Mouse (Mus musculus) liver, embryonic 12.5 days (tissue): Measurements from ENCODE around the gene Aff1. TPM values are rescaled to one million over a fixed set of nuclear protein-coding genes. Genes with fewer than 3 reads are reported as not detected.
A peak's percentile ranks its signal among the peaks of the same experiment; 100 is the strongest.

Experiments
- ATAC-seq: fragments of 200-750 bp; cut with Nextera tagmentation; 2 replicates; pipeline ENCODE4 v1.8.0; 2017; ENCODE audit warnings: moderate number of reproducible peaks, mild to moderate bottlenecking, moderate library complexity
- H3K27ac ChIP-seq: fragments of 300-500 bp; sonication (generic); 2 replicates; pipeline ENCODE4 v1.5.1; 2016; ENCODE audit warnings: mild to moderate bottlenecking
- H3K27me3 ChIP-seq: fragments of 300-500 bp; sonication (generic); replicated peaks from 2 replicates; pipeline ENCODE4 v1.6.1; 2016; ENCODE audit warnings: mild to moderate bottlenecking, moderate library complexity
- H3K36me3 ChIP-seq: fragments of 300-500 bp; sonication (generic); 2 replicates; pipeline ENCODE4 v1.6.1; 2016; ENCODE audit warnings: mild to moderate bottlenecking, moderate library complexity
- H3K4me1 ChIP-seq: fragments of 300-500 bp; sonication (generic); 2 replicates; pipeline ENCODE4 v1.6.1; 2016
- H3K4me2 ChIP-seq: fragments of 300-500 bp; sonication (generic); 2 replicates; pipeline ENCODE4 v1.6.1; 2016; ENCODE audit warnings: mild to moderate bottlenecking, moderate library complexity
- H3K4me3 ChIP-seq: fragments of 300-500 bp; sonication (generic); 2 replicates; pipeline ENCODE4 v1.5.1; 2016; ENCODE audit warnings: mild to moderate bottlenecking, moderate library complexity
- H3K9ac ChIP-seq: fragments of 300-500 bp; sonication (generic); 2 replicates; pipeline ENCODE4 v1.6.1; 2016; ENCODE audit warnings: mild to moderate bottlenecking, moderate library complexity
- H3K9me3 ChIP-seq: fragments of 300-500 bp; sonication (generic); replicated peaks from 2 replicates; pipeline ENCODE4 v1.6.1; 2016; ENCODE audit warnings: mild to moderate bottlenecking, moderate library complexity
- WGBS: fragments of 180-500 bp; shearing (Covaris S2); methylation state at CpG from one replicate; pipeline ENCODE4 v1.1.7; 2016; ENCODE audit not compliant: insufficient replicate concordance; 5-methylcytosine and 5-hydroxymethylcytosine counted together
- polyA plus RNA-seq: library from polyadenylated mRNA; unstranded; fragments of >200 nt; fragmentation: Nextera tagmentation; extraction: Ambion mirVana; gene quantifications from 2 replicates; pipeline ENCODE4 v1.2.1, GENCODE M21; 2016

Gene Aff1
- polyA plus RNA-seq, 1 experiment from 2014 or later = 17.0 TPM

DNA sequence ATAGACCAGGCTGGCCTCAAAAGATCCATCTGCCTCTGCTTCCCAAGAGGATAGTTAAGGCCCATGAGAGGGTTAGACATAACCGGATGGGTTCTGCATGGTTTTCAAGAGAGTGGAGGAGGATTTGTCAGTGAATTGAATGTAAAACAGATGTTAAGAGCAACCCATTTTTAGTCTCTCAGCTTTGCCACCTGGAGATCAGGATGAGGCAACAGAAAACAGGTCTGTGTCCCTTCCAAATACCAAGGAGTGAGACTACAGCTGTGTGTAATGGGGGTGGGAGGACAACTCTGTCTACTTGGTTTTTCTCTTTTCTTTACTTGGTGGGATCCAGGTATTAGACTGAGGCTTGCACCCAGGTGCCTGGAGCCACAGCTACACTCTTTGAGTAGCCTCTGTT, 37.1 kb downstream of the Aff1 start:
- ATAC-seq = no peak
- no peak overlapping the region for H3K4me3 ChIP-seq
- H3K4me1 ChIP-seq = peaks cover 20% of the 10 kb centered on the region; the same call in 1 of the 2 replicates
- H3K9ac ChIP-seq = no peak overlapping the region
- H3K36me3 ChIP-seq = no peaks in the 10 kb centered on the region
- no peak overlapping the region for H3K4me2 ChIP-seq
- 76% methylated on average over 1 of the region's 1 CpGs for WGBS
- peaks cover 20% of the 10 kb centered on the region; the same call in 1 of the 2 replicates for H3K27me3 ChIP-seq
- no peak overlapping the region for H3K27ac ChIP-seq
- H3K9me3 ChIP-seq = no peaks in the 10 kb centered on the region

DNA sequence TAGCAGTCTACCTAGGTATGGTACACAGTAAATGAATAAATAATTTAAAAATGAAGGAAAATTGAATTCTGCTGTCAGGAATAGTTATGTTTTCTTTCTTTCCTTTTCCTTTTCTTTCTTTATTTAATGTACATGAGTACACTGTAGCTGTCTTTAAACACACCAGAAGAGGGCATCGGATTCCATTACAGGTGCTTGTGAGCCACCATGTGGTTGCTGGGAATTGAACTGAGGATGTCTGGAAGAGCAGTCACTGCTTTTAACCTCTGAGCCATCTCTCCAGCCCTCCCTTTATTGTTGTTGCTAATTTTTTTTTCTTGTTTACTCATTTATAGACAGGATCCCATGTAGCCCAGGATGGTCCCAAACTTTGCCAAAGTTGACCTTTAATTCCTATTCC, 38.0 kb downstream of the Aff1 start:
- no peak overlapping the region for H3K4me2 ChIP-seq
- H3K4me3 ChIP-seq = no peak overlapping the region
- no peaks in the 10 kb centered on the region for H3K9me3 ChIP-seq
- 76% methylated on average over 1 of the region's 1 CpGs for WGBS
- peaks cover 14% of the 10 kb centered on the region; the same call in 1 of the 2 replicates for H3K27me3 ChIP-seq
- no peak overlapping the region for H3K27ac ChIP-seq
- H3K4me1 ChIP-seq = peaks cover 28% of the 10 kb centered on the region
- no peak overlapping the region for H3K9ac ChIP-seq
- no peaks in the 10 kb centered on the region for H3K36me3 ChIP-seq
- ATAC-seq = no peak

DNA sequence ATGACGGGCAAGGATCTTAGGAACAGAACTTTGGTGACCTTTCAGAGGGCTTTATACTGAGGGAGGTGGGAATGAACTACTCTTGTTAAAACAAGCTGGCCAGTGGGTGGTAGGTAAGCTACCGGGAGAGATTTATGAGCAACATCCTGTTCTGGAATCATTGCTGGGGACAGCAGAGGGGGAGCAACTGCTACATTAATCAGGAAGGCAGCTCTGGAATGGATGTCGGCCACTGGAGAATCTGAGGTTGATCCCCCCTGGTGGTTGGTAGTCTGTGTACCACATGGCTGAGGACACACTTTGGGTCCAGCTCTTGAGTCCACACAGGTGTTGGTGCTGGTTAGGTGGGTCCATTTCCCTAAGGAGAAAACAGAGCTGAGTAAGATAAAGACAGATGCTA, 38.6 kb downstream of the Aff1 start:
- 61% methylated on average over 3 of the region's 3 CpGs for WGBS
- H3K36me3 ChIP-seq = no peaks in the 10 kb centered on the region

DNA sequence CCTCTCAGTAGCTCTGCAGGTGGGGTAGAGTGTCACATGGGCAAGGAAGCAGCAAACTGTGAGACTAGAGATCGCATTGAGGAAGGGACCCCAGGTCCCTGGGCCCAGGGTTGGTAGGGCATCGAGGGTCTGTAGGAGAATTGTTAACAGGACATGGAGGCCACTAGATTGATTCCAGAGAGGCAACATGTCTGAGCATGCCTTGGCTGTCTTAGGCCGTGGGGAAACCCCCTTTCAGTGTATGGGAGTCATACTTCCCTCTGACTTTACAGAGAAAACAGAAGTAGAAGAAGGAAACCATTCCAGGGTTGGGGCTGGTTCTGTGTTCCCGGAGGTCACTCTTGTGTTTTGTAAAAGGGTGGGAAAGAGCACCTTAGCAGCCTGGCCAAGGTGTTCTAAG, 40.4 kb downstream of the Aff1 start:
- Histone ChIP-seq H3K9ac (no peak overlapping the region), H3K36me3 (no peaks in the 10 kb centered on the region), H3K9me3 (no peaks in the 10 kb centered on the region), H3K27me3 (0 out of 2 replicates have a peak, but pooled peaks cover 3% of the 10 kb centered on the region), H3K4me3 (no peak overlapping the region), H3K4me2 (no peak overlapping the region), H3K4me1 (peaks cover 49% of the 10 kb centered on the region), H3K27ac (no peak overlapping the region; the same call in 1 of the 2 replicates)
- ATAC-seq = no peak
- 66% methylated on average over 4 of the region's 4 CpGs for WGBS

More for the DNA sequence above, 38.6 kb downstream of the Aff1 start:
- no peak for ATAC-seq
- Histone ChIP-seq H3K27me3 (peaks cover 9% of the 10 kb centered on the region; the same call in 1 of the 2 replicates), H3K4me2 (no peak overlapping the region), H3K9me3 (no peaks in the 10 kb centered on the region), H3K9ac (no peak overlapping the region), H3K27ac (no peak overlapping the region), H3K4me3 (no peak overlapping the region), H3K4me1 (peaks cover 34% of the 10 kb centered on the region)

DNA sequence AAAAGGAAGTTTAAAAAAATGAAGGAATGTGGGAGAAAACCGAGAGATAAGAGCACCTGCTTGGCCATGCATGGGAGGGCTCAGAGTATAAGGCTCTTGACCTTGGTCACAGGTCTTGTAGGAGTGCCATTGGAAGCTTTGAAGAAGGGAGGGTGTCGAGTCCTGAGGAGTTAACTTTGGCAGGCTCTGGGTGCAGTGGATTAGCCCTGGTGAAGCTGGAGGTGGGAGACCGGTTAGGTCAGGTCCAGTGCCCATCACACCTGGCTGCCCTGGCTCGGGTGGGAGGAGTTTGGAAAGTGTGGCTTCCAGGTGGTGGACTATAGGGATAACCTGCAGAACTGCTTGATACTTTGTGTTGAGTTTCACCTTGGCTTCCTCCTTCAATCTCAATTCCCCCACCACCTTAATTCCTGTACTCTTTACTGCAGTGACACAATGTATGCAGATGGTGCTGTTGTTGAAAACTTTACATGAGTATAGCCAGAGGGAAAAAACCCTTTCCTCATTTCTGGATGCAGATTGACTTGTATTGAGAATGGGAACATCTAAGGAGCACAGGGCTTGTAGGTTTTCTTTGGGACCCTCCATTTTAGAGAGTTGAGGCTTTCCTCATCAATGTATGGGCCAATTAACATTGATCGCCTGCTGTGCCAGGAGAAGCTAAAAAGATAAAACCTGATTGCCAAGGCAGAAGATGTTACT, 43.4 kb downstream of the Aff1 start:
- Histone ChIP-seq H3K27ac (peak overlapping the region; percentile 15; the same call in 1 of the 2 replicates), H3K9me3 (no peaks in the 10 kb centered on the region), H3K36me3 (no peaks in the 10 kb centered on the region), H3K4me1 (peaks cover 79% of the 10 kb centered on the region), H3K4me2 (no peak overlapping the region), H3K9ac (peak overlapping the region; percentile 10; the same call in 1 of the 2 replicates), H3K4me3 (no peak overlapping the region), H3K27me3 (no peaks in the 10 kb centered on the region)
- WGBS = 50% methylated on average over 5 of the region's 5 CpGs
- no peak for ATAC-seq

DNA sequence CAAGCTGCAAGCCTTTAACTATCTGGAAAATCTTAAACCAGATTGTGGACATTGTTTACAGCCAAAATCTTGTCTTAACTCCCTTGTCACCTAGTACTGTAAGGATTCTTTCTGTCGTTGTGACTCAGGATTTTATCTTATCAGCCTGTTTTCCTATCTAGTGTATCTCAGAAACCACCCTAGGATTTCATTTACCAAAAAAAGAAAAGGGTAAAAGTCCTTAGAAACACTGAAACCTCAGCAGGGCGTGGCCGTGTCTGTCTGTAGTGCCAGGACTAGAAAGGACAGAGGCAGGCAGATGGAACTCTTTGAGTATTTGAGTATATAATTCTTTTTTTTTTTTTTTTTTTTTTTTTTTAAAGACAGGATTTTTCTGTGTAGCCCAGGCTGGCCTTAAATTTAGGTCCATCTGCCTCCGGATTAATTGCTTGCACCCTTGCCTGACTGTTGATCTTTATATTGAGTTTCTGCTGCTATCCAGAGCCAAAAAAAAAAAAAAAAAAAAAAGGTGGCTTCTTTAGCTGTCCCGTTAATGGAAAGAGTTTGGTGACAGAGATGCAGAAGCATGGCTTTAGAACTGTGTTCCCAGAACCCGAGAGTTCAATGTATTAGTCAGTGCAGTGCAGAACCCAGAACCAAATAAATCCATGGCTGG, 44.5 kb downstream of the Aff1 start:
- peaks cover 80% of the 10 kb centered on the region for H3K4me1 ChIP-seq
- H3K4me2 ChIP-seq = peak overlapping the region; percentile 71
- H3K27me3 ChIP-seq = no peaks in the 10 kb centered on the region
- ATAC-seq = peak; percentile 2
- H3K27ac ChIP-seq = peak overlapping the region; percentile 97
- peak overlapping the region; percentile 66 for H3K9ac ChIP-seq
- 22% methylated on average over 6 of the region's 6 CpGs for WGBS
- H3K36me3 ChIP-seq = no peaks in the 10 kb centered on the region
- H3K4me3 ChIP-seq = peak overlapping the region; percentile 7; the same call in 1 of the 2 replicates
- H3K9me3 ChIP-seq = no peaks in the 10 kb centered on the region

DNA sequence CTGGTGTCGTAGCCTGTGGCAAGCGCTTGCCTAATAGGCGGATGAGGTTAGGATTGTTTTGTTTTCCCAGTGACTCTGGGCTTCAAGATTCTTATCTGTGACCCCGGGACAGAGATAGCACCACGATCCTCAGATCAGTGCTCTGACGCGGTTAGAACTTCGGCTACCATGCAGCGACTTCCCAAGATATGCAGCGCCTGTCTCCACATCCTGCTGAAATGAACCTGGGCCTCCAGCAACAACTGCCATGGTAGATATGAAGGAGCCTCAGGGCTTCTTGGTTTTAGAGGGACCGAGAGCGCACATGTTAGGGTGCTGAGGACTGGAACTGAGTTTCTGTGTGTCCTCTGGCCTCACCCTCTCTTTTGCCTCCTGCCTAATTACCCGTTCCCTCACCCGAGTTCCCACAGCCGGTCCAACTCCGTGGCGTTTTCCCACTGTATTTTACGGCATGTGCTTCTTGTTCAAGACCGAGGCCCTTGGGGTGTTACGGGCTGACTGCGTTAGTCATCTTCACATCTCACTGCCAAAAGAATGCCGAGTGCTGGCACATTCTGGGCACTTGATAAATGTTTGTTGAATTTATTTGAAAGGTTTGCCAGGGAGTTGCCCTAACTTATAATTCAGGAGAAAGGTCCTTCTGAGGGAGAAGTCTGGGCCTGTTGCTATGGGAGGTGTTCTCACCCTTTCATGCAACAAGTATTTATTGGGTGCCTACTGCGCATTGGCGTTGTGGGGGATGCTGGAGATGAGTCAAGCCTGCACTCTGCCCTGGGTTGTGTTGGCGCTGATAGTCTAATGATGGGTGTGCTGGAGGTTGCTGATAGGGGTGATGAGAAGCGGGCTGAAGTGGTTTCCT, 45.3 kb downstream of the Aff1 start:
- H3K9ac ChIP-seq = peak overlapping the region; percentile 66

DNA sequence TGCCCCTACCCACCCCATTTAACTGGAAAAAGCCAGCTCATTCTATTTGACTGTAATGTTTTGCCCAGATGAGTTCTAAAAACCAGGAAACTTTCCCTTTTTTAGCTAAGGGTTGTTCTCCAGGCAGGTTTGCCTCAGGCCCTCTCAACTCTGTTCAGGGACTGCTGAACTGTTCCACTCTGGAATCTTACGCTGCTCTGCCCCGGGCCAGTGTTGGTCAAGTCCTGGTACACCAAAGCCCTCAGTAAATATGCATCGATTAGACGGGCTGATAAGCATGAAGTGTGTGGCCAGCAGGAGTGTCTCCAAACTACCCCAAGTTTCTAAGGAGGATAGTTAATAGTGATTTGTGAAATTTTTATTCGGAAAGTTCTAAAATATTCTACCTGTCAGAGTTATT, 46.3 kb downstream of the Aff1 start:
- H3K9ac ChIP-seq = peak overlapping the region; percentile 66

More for the DNA sequence above, 45.3 kb downstream of the Aff1 start:
- Histone ChIP-seq H3K9me3 (no peaks in the 10 kb centered on the region), H3K4me3 (peak overlapping the region; percentile 34), H3K27ac (peak overlapping the region; percentile 97), H3K36me3 (no peaks in the 10 kb centered on the region), H3K4me2 (peak overlapping the region; percentile 71), H3K27me3 (no peaks in the 10 kb centered on the region), H3K4me1 (peaks cover 87% of the 10 kb centered on the region)
- WGBS = 20% methylated on average over 26 of the region's 26 CpGs
- ATAC-seq = peak; percentile 90

DNA sequence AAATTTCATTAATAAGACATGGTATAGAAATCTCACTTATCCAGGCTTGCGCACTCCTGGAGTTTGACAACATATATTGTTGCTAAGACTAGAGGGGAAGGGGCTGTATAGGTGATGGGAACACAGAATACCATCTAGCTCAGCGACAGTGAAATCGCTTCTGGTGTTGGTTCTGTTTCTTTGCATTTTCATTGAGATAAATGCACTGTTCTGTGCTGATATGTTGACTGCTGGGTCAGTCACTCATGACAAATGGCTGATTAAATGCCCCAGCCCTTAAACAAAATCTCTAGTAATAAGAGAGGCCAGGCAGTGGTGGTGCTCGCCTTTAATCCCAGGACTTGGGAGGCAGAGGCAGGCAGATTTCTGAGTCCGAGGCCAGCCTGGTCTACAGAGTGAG, 47.0 kb downstream of the Aff1 start:
- peaks cover 97% of the 10 kb centered on the region for H3K4me1 ChIP-seq
- H3K4me2 ChIP-seq = peak overlapping the region; percentile 71

More for the DNA sequence above, 46.3 kb downstream of the Aff1 start:
- no peak for ATAC-seq
- Histone ChIP-seq H3K4me3 (no peak overlapping the region), H3K9me3 (no peaks in the 10 kb centered on the region), H3K27ac (peak overlapping the region; percentile 97), H3K27me3 (no peaks in the 10 kb centered on the region), H3K36me3 (no peaks in the 10 kb centered on the region), H3K4me2 (peak overlapping the region; percentile 71), H3K4me1 (peaks cover 96% of the 10 kb centered on the region)
- 37% methylated on average over 5 of the region's 5 CpGs for WGBS

DNA sequence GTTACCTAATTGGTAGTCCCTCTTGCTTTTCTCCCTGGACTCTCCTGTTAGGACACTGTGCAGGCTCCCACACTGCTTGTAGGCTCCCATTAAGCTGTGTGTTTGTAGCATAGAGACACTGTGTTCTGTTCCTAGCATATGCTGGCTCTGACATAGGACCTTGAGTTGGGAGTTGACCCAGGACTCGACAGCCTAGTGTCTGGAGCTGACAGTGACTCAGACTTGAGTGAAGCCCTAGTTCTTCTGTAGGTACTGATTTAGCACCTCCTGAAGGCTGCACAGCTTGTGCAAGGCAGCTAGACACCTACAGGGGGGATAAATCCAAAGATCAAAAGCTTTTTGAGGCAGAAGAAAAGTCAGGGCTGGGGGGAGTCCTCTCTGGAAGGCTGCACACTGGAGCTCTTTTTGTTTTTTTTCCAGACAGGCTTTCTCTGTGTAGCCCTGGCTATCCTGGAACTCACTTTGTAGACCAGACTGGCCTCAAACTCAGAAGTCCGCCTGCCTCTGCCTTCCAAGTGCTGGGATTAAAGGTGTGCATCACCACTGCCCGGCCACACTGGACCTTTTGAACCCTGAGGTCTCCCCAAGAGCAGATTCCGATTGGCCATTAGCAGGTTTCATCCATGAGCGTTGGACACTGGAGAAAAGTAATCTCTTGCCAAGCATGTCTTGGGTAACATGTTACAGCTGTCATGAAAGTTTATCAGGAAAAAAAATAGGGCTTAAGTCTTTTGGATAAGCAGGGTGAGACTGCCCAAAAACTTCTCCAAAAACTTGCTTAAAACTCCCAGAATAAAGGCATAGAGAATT, 48.1 kb downstream of the Aff1 start:
- Histone ChIP-seq H3K4me2 (no peak overlapping the region; the same call in 1 of the 2 replicates), H3K9ac (peak overlapping the region; percentile 25), H3K27ac (peak overlapping the region; percentile 97), H3K4me3 (no peak overlapping the region), H3K4me1 (peaks cover 98% of the 10 kb centered on the region), H3K27me3 (no peaks in the 10 kb centered on the region), H3K36me3 (no peaks in the 10 kb centered on the region), H3K9me3 (no peaks in the 10 kb centered on the region)
- no peak for ATAC-seq
- 62% methylated on average over 5 of the region's 5 CpGs for WGBS

More for the DNA sequence above, 47.0 kb downstream of the Aff1 start:
- H3K27ac ChIP-seq = peak overlapping the region; percentile 97
- H3K27me3 ChIP-seq = no peaks in the 10 kb centered on the region
- H3K9ac ChIP-seq = peak overlapping the region; percentile 46
- ATAC-seq = peak; percentile 3; the same call in 1 of the 2 replicates
- H3K36me3 ChIP-seq = no peaks in the 10 kb centered on the region
- no peaks in the 10 kb centered on the region for H3K9me3 ChIP-seq
- H3K4me3 ChIP-seq = no peak overlapping the region
- WGBS = 45% methylated on average over 5 of the region's 5 CpGs

DNA sequence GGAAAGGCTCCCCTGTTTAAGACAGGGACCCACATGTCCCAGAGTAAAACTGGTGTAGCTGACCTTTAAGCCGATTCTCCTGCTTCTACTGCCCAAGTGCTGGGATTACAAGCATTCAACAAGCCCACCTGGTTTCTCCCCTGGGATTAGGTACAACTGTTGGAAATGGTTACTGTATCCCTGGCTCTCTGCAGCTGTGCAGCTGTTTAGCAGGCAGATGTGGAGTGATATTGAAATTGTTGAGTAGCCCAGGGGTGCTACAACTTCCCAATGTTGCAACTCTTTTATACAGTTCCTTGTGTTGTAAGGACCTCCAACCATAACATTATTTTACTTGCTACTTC, 48.7 kb downstream of the Aff1 start:
- no peak overlapping the region for H3K4me3 ChIP-seq
- peaks cover 98% of the 10 kb centered on the region for H3K4me1 ChIP-seq
- H3K27ac ChIP-seq = peak overlapping the region; percentile 97
- no peak overlapping the region for H3K4me2 ChIP-seq
- 75% methylated on average over 1 of the region's 1 CpGs for WGBS
- no peaks in the 10 kb centered on the region for H3K27me3 ChIP-seq
- no peaks in the 10 kb centered on the region for H3K9me3 ChIP-seq
- ATAC-seq = no peak
- no peaks in the 10 kb centered on the region for H3K36me3 ChIP-seq
- peak overlapping the region; percentile 25; the same call in 1 of the 2 replicates for H3K9ac ChIP-seq
